Mouse (Mus musculus) heart, embryonic 13.5 days (tissue): ENCODE results near the gene Sprtn. TPM values are rescaled to one million over a fixed set of nuclear protein-coding genes. Genes with fewer than 3 reads are reported as not detected.

Source experiments
- ATAC-seq: fragments of 200-750 bp; cut with Nextera tagmentation; 2 replicates; pipeline ENCODE4 v1.8.0; 2017; ENCODE audit warnings: moderate TSS enrichment; ENCODE audit not compliant: insufficient number of reproducible peaks, low FRiP score, low TSS enrichment; ENCODE audit errors: extremely low read depth
- H3K27ac ChIP-seq: fragments of 300-500 bp; sonication (generic); replicated peaks from 2 replicates; pipeline ENCODE4 v1.5.1; 2015; ENCODE audit warnings: moderate library complexity, mild to moderate bottlenecking, inconsistent platforms
- H3K27me3 ChIP-seq: fragments of 300-500 bp; sonication (generic); replicated peaks from 2 replicates; pipeline ENCODE4 v1.6.1; 2015; ENCODE audit warnings: mild to moderate bottlenecking, inconsistent platforms
- H3K36me3 ChIP-seq: fragments of 300-500 bp; sonication (generic); 2 replicates; pipeline ENCODE4 v1.6.1; 2015; ENCODE audit warnings: mild to moderate bottlenecking, inconsistent platforms
- H3K4me1 ChIP-seq: fragments of 300-500 bp; sonication (generic); 2 replicates; pipeline ENCODE4 v1.6.1; 2015; ENCODE audit warnings: inconsistent platforms
- H3K4me2 ChIP-seq: fragments of 300-500 bp; sonication (generic); 2 replicates; pipeline ENCODE4 v1.6.1; 2015; ENCODE audit warnings: inconsistent platforms, mild to moderate bottlenecking, moderate library complexity
- H3K4me3 ChIP-seq: fragments of 300-500 bp; sonication (generic); 2 replicates; pipeline ENCODE4 v1.5.1; 2015; ENCODE audit warnings: moderate library complexity, mild to moderate bottlenecking, inconsistent platforms
- H3K9ac ChIP-seq: fragments of 300-500 bp; sonication (generic); 2 replicates; pipeline ENCODE4 v1.6.1; 2015; ENCODE audit warnings: inconsistent platforms, mild to moderate bottlenecking, moderate library complexity
- H3K9me3 ChIP-seq: fragments of 300-500 bp; sonication (generic); 2 replicates; pipeline ENCODE4 v1.6.1; 2016; ENCODE audit warnings: inconsistent platforms
- WGBS: fragments of 180-500 bp; shearing (Covaris S2); methylation state at CpG from one replicate; pipeline ENCODE4 v1.1.7; 2015; ENCODE audit warnings: mixed read lengths; 5-methylcytosine and 5-hydroxymethylcytosine counted together
- polyA plus RNA-seq: library from polyadenylated mRNA; unstranded; fragments of >200 nt; fragmentation: Nextera tagmentation; extraction: Ambion mirVana; gene quantifications from 2 replicates; pipeline ENCODE4 v1.2.1, GENCODE M21; 2015

Gene Sprtn
- 6.8 and 7.1 TPM in 2 replicates for polyA plus RNA-seq

- H3K4me2 ChIP-seq, result peak within 1 kb of the TSS; percentile 91
- peak; percentile 80 for ATAC-seq
- peaks cover 49% of the 10 kb centered on the region for H3K4me1 ChIP-seq
- peak within 1 kb of the TSS; percentile 90 for H3K4me3 ChIP-seq
- H3K36me3 ChIP-seq, result peaks cover 70% of the 10 kb centered on the region
- WGBS, result under 1% methylated on average over 114 of the region's 114 CpGs
- H3K27me3 ChIP-seq, result no peaks in the 10 kb centered on the region
- no peaks in the 10 kb centered on the region for H3K9me3 ChIP-seq
- H3K9ac ChIP-seq, result peak within 1 kb of the TSS; percentile 95
- H3K27ac ChIP-seq, result peak within 1 kb of the TSS; percentile 91
Measured at GRCm38 (mm10) chr8:124897386-124898250, at the start of gene Sprtn, which contains the start of gene Exoc8. Gene Sprtn (plus strand): TSS chr8:124897886. Gene Exoc8 (minus strand): TSS chr8:124897705.

DNA sequence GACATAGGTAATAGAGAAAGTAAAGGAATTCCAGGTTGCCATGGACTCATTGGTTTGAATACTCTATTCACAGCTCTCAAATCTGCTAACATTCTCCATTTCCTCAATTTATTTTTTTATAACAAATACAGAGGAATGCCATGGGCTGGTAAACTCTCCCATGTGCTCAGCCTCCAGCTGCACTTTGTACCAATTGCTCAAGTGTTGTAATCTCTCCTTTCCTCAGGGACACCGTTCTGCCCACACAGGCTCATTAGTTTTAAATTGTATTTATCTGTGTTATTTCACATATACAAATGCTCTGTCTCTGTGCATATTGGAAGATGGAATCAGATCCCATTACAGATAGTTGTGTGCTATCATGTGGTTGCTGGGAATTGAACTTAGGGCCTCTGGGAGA lies 44.2 kb upstream of the Sprtn start:
- WGBS, result 94% methylated on average over 1 of the region's 1 CpGs
- Histone ChIP-seq H3K27ac (no peak overlapping the region), H3K4me2 (no peak overlapping the region), H3K9me3 (peaks cover 36% of the 10 kb centered on the region), H3K4me3 (no peak overlapping the region), H3K36me3 (peaks cover 63% of the 10 kb centered on the region), H3K27me3 (no peaks in the 10 kb centered on the region), H3K9ac (no peak overlapping the region), H3K4me1 (no peaks in the 10 kb centered on the region)
- ATAC-seq, result no peak

GRCm38 (mm10) chr8:124859466-124859865 lies 38.2 kb upstream of the Sprtn start:
- 0 out of 2 replicates have a peak, but pooled peaks cover 16% of the 10 kb centered on the region for H3K9me3 ChIP-seq
- ATAC-seq, result no peak
- H3K27me3 ChIP-seq, result no peaks in the 10 kb centered on the region
- H3K36me3 ChIP-seq, result peaks cover 66% of the 10 kb centered on the region
- peaks cover 43% of the 10 kb centered on the region for H3K4me1 ChIP-seq
- H3K9ac ChIP-seq, result 0 out of 2 replicates have a peak overlapping the region, but pooled peaks have one; percentile 28
- no peak overlapping the region for H3K4me3 ChIP-seq
- no peak overlapping the region for H3K4me2 ChIP-seq
- peak overlapping the region; percentile 93 for H3K27ac ChIP-seq

- Histone ChIP-seq H3K9ac (0 out of 2 replicates have a peak overlapping the region, but pooled peaks have one; percentile 33), H3K4me1 (peaks cover 50% of the 10 kb centered on the region), H3K4me3 (no peak overlapping the region), H3K27ac (peak overlapping the region; percentile 93), H3K9me3 (0 out of 2 replicates have a peak, but pooled peaks cover 11% of the 10 kb centered on the region), H3K27me3 (no peaks in the 10 kb centered on the region), H3K4me2 (peak overlapping the region; percentile 46), H3K36me3 (peaks cover 59% of the 10 kb centered on the region)
- no peak for ATAC-seq
- WGBS, result 44% methylated on average over 3 of the region's 3 CpGs
Measured at GRCm38 (mm10) chr8:124860188-124860587, 37.5 kb upstream of the Sprtn start.

- ATAC-seq, result peak; percentile 84
- Histone ChIP-seq H3K4me2 (peak within 1 kb of the TSS; percentile 77), H3K4me1 (peaks cover 72% of the 10 kb centered on the region), H3K27me3 (no peaks in the 10 kb centered on the region), H3K36me3 (peaks cover 40% of the 10 kb centered on the region), H3K4me3 (peak within 1 kb of the TSS; percentile 91), H3K9ac (peak within 1 kb of the TSS; percentile 95), H3K27ac (peak within 1 kb of the TSS; percentile 85), H3K9me3 (no peaks in the 10 kb centered on the region)
- under 1% methylated on average over 55 of the region's 55 CpGs for WGBS
Measured at GRCm38 (mm10) chr8:124862321-124863162, 35.1 kb upstream of the Sprtn start, which contains the start of the genes Gnpat and 2810004N23Rik. Gene Gnpat (plus strand): TSS chr8:124863033. Gene 2810004N23Rik (minus strand): TSS chr8:124863120.

- Histone ChIP-seq H3K36me3 (peaks cover 33% of the 10 kb centered on the region), H3K27ac (peak overlapping the region; percentile 85), H3K4me1 (peaks cover 79% of the 10 kb centered on the region), H3K9me3 (no peaks in the 10 kb centered on the region), H3K9ac (peak overlapping the region; percentile 95), H3K4me3 (peak overlapping the region; percentile 91), H3K4me2 (peak overlapping the region; percentile 77), H3K27me3 (no peaks in the 10 kb centered on the region)
- under 1% methylated on average over 33 of the region's 33 CpGs for WGBS
- ATAC-seq, result no peak; the same call in 1 of the 2 replicates
Measured at GRCm38 (mm10) chr8:124863163-124863677, 34.5 kb upstream of the Sprtn start.

DNA sequence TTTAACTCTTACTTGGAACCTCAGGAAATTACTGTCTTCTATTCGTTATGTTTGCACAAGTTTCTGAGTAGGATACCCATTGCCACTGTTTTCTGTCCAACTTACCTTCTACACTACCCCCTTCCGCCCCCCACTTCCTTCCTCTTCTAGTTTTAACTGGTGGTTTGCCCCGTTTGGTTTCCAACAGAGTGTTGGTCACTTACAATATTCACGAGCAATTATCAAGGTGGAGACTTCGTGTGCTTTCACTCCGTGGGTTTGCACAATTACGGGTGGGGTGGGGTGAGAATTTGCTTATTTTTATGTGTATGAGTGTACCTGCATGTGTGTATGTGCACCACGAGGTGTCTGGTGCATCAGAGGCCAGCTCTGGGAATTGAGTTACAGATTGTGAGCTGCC lies 34.0 kb upstream of the Sprtn start:
- 13% methylated on average over 8 of the region's 8 CpGs for WGBS
- H3K4me1 ChIP-seq, result peaks cover 83% of the 10 kb centered on the region

DNA sequence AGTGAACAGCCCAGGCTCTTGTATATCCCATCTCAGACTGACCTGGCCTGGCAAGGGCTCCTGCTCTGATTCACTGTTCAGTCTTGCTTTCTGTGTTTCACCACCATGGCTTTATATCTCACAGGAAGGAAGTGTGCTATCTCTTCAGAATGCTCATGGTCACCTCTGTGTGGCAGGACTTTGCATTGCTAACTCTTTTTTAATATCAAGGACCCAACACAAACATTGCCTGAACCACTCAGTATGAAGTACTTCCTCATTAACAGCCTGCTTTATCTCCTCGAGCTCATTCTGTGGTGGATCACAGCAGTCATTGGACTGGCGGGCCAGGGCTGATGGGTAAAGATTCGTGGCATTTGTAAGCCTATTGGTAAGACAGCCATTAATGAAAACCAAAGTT lies 31.0 kb upstream of the Sprtn start:
- WGBS, result 28% methylated on average over 3 of the region's 3 CpGs
- ATAC-seq, result no peak
- peaks cover 63% of the 10 kb centered on the region for H3K4me1 ChIP-seq

More for the DNA sequence above, 34.0 kb upstream of the Sprtn start:
- no peaks in the 10 kb centered on the region for H3K27me3 ChIP-seq
- peak overlapping the region; percentile 77 for H3K4me2 ChIP-seq
- H3K4me3 ChIP-seq, result peak overlapping the region; percentile 91
- H3K36me3 ChIP-seq, result peaks cover 28% of the 10 kb centered on the region
- peak overlapping the region; percentile 85 for H3K27ac ChIP-seq
- no peak for ATAC-seq
- H3K9ac ChIP-seq, result peak overlapping the region; percentile 95
- no peaks in the 10 kb centered on the region for H3K9me3 ChIP-seq

GRCm38 (mm10) chr8:124867126-124867525 lies 30.6 kb upstream of the Sprtn start:
- peaks cover 62% of the 10 kb centered on the region for H3K4me1 ChIP-seq
- peak overlapping the region; percentile 16; the same call in 1 of the 2 replicates for H3K27ac ChIP-seq
- no peak overlapping the region for H3K4me2 ChIP-seq
- no peak overlapping the region for H3K4me3 ChIP-seq
- H3K9me3 ChIP-seq, result no peaks in the 10 kb centered on the region
- peaks cover 20% of the 10 kb centered on the region for H3K36me3 ChIP-seq
- no peak for ATAC-seq
- H3K9ac ChIP-seq, result 0 out of 2 replicates have a peak overlapping the region, but pooled peaks have one; percentile 5
- H3K27me3 ChIP-seq, result no peaks in the 10 kb centered on the region
- 39% methylated on average over 2 of the region's 2 CpGs for WGBS

More for the DNA sequence above, 31.0 kb upstream of the Sprtn start:
- H3K27me3 ChIP-seq, result no peaks in the 10 kb centered on the region
- H3K27ac ChIP-seq, result peak overlapping the region; percentile 16; the same call in 1 of the 2 replicates
- H3K9ac ChIP-seq, result no peak overlapping the region
- H3K9me3 ChIP-seq, result no peaks in the 10 kb centered on the region
- H3K36me3 ChIP-seq, result peaks cover 16% of the 10 kb centered on the region
- H3K4me3 ChIP-seq, result no peak overlapping the region
- no peak overlapping the region for H3K4me2 ChIP-seq

GRCm38 (mm10) chr8:124869708-124870107 lies 28.0 kb upstream of the Sprtn start:
- Histone ChIP-seq H3K36me3 (peaks cover 46% of the 10 kb centered on the region), H3K9ac (no peak overlapping the region), H3K27ac (0 out of 2 replicates have a peak overlapping the region, but pooled peaks have one; percentile 1), H3K4me2 (no peak overlapping the region), H3K27me3 (no peaks in the 10 kb centered on the region), H3K9me3 (no peaks in the 10 kb centered on the region), H3K4me3 (no peak overlapping the region), H3K4me1 (peaks cover 61% of the 10 kb centered on the region)
- WGBS, result 57% methylated on average over 6 of the region's 6 CpGs
- ATAC-seq, result no peak
